Mouse (Mus musculus) MEL (cell line): ENCODE measurements around the gene Adcy10. TPM values are rescaled to one million over a fixed set of nuclear protein-coding genes. Genes with fewer than 3 reads are reported as not detected.
A peak's percentile ranks its signal among the peaks of the same experiment; 100 is the strongest.

Experiments
- DNase-seq: peaks from one replicate; pipeline ENCODE4 v3.0.0; 2011; ENCODE audit warnings: low read depth, low spot score
- H3K27ac ChIP-seq: 2 replicates; pipeline ENCODE4 v1.5.1; 2012; ENCODE audit warnings: low read depth, mild to moderate bottlenecking, control low read depth, low read length, moderate library complexity; ENCODE audit not compliant: control insufficient read depth
- H3K27me3 ChIP-seq, 2 experiments: fragments of 150-350 bp in 1 of 2; sonication (generic) in 1 of 2; 2 replicates each; pipeline ENCODE4 v1.6.1; 2012; ENCODE audit warnings: low read length in 2 of 2, mild to moderate bottlenecking in 2 of 2, improper control_type of control experiment in 1 of 2, moderate library complexity in 1 of 2; ENCODE audit not compliant: insufficient read depth in 2 of 2, control insufficient read depth in 1 of 2
- H3K36me3 ChIP-seq, 2 experiments: 2 replicates each; pipeline ENCODE4 v1.6.1; 2012 to 2014; ENCODE audit warnings: low read length in 2 of 2, improper control_type of control experiment in 1 of 2, inconsistent platforms in 1 of 2, mild to moderate bottlenecking in 1 of 2; ENCODE audit not compliant: insufficient read depth in 2 of 2, control insufficient read depth in 1 of 2
- H3K4me1 ChIP-seq, 2 experiments: fragments of 150-350 bp in 1 of 2; sonication (generic) in 1 of 2; 2 replicates each; pipeline ENCODE4 v1.6.1; 2012; ENCODE audit warnings: low read length in 2 of 2, improper control_type of control experiment in 1 of 2, mild to moderate bottlenecking in 1 of 2; ENCODE audit not compliant: insufficient read depth in 2 of 2, control insufficient read depth in 1 of 2
- H3K4me3 ChIP-seq, 2 experiments: fragments of 150-350 bp in 1 of 2; sonication (generic) in 1 of 2; 2 replicates each; pipeline ENCODE4 v1.5.1; 2012; ENCODE audit warnings: low read depth in 2 of 2, low read length in 2 of 2, mild to moderate bottlenecking in 2 of 2, moderate library complexity in 2 of 2, control low read depth in 1 of 2, improper control_type of control experiment in 1 of 2; ENCODE audit not compliant: control insufficient read depth in 1 of 2, insufficient read depth in 1 of 2
- H3K79me2 ChIP-seq: 2 replicates; pipeline ENCODE4 v1.6.1; 2012; ENCODE audit warnings: mild to moderate bottlenecking, low read length, moderate library complexity; ENCODE audit not compliant: control insufficient read depth, poor library complexity, insufficient read depth
- H3K9ac ChIP-seq: 2 replicates; pipeline ENCODE4 v1.6.1; 2012; ENCODE audit warnings: low read depth, mild to moderate bottlenecking, control low read depth, low read length, moderate library complexity; ENCODE audit not compliant: control insufficient read depth, poor library complexity, severe bottlenecking
- H3K9me3 ChIP-seq: fragments of 150-350 bp; sonication (generic); replicated peaks from 2 replicates; pipeline ENCODE4 v1.6.1; 2012; ENCODE audit warnings: mild to moderate bottlenecking, low read length, improper control_type of control experiment, moderate library complexity; ENCODE audit not compliant: insufficient read depth
- CHD1 ChIP-seq: IDR thresholded peaks from 2 replicates; pipeline ENCODE4 v1.6.1; 2012; ENCODE audit warnings: low read depth, mild to moderate bottlenecking, inconsistent platforms, low read length, improper control_type of control experiment
- CHD2 ChIP-seq: IDR thresholded peaks from 2 replicates; pipeline ENCODE4 v1.6.1; 2011; ENCODE audit warnings: low read length, improper control_type of control experiment
- CTCF ChIP-seq, 3 experiments: IDR thresholded peaks in 2 of 3; conservative IDR thresholded peaks in 1 of 3; 2 replicates each; pipeline ENCODE4 v1.5.1; 2011 to 2012; ENCODE audit warnings: low read length in 3 of 3, low read depth in 2 of 3, mild to moderate bottlenecking in 2 of 3, improper control_type of control experiment in 1 of 3, inconsistent platforms in 1 of 3, mixed read lengths in 1 of 3, moderate library complexity in 1 of 3; ENCODE audit not compliant: control insufficient read depth in 1 of 3, insufficient read depth in 1 of 3, poor library complexity in 1 of 3, severe bottlenecking in 1 of 3
- ELF1 ChIP-seq: IDR thresholded peaks from 2 replicates; pipeline ENCODE4 v1.6.1; 2014; ENCODE audit warnings: low read depth, mild to moderate bottlenecking, inconsistent platforms, low read length, improper control_type of control experiment, moderate library complexity
- EP300 ChIP-seq, 2 experiments: IDR thresholded peaks; 2 replicates each; pipeline ENCODE4 v1.6.1; 2011; ENCODE audit warnings: improper control_type of control experiment in 2 of 2, low read length in 2 of 2, low read depth in 1 of 2, mild to moderate bottlenecking in 1 of 2
- HCFC1 ChIP-seq: IDR thresholded peaks from 2 replicates; pipeline ENCODE4 v1.6.1; 2012; ENCODE audit warnings: low read depth, mild to moderate bottlenecking, inconsistent platforms, low read length, improper control_type of control experiment, moderate library complexity
- MAFK ChIP-seq: IDR thresholded peaks from 2 replicates; pipeline ENCODE4 v1.6.1; 2011; ENCODE audit warnings: low read depth, mild to moderate bottlenecking, low read length, improper control_type of control experiment, borderline replicate concordance
- MAZ ChIP-seq: IDR thresholded peaks from 2 replicates; pipeline ENCODE4 v1.6.1; 2012; ENCODE audit warnings: low read depth, mild to moderate bottlenecking, inconsistent platforms, low read length, improper control_type of control experiment
- MEF2A ChIP-seq: IDR thresholded peaks from 2 replicates; pipeline ENCODE4 v1.6.1; 2014; ENCODE audit warnings: low read depth, mild to moderate bottlenecking, inconsistent platforms, low read length, improper control_type of control experiment; ENCODE audit not compliant: poor library complexity, insufficient replicate concordance, severe bottlenecking; ENCODE audit errors: extremely low read depth
- NELFE ChIP-seq: IDR thresholded peaks from 2 replicates; pipeline ENCODE4 v1.6.1; 2011; ENCODE audit warnings: low read depth, low read length, improper control_type of control experiment
- NRF1 ChIP-seq: IDR thresholded peaks from 2 replicates; pipeline ENCODE4 v1.6.1; 2014; ENCODE audit warnings: low read depth, mild to moderate bottlenecking, inconsistent platforms, low read length, improper control_type of control experiment, moderate library complexity; ENCODE audit not compliant: poor library complexity, insufficient read depth, severe bottlenecking
- POLR2A ChIP-seq, 2 experiments: IDR thresholded peaks; 2 replicates each; pipeline ENCODE4 v1.6.1; 2011 to 2012; ENCODE audit warnings: low read length in 2 of 2, mild to moderate bottlenecking in 2 of 2, control low read depth in 1 of 2, improper control_type of control experiment in 1 of 2, low read depth in 1 of 2, moderate library complexity in 1 of 2; ENCODE audit not compliant: control insufficient read depth in 1 of 2, insufficient read depth in 1 of 2, poor library complexity in 1 of 2
- POLR2AphosphoS2 ChIP-seq: IDR thresholded peaks from 2 replicates; pipeline ENCODE4 v1.6.1; 2011; ENCODE audit warnings: low read length, improper control_type of control experiment
- POLR2AphosphoS5 ChIP-seq: IDR thresholded peaks from 2 replicates; pipeline ENCODE4 v1.6.1; 2012; ENCODE audit warnings: low read depth, borderline replicate concordance, mild to moderate bottlenecking, inconsistent platforms, low read length, moderate library complexity, mixed read lengths
- TAL1 ChIP-seq: IDR thresholded peaks from 2 replicates; pipeline ENCODE4 v1.6.1; 2012; ENCODE audit warnings: mild to moderate bottlenecking, inconsistent platforms, low read length, moderate library complexity, mixed read lengths
- TBP ChIP-seq: IDR thresholded peaks from 2 replicates; pipeline ENCODE4 v1.8.0; 2011; ENCODE audit warnings: low read depth, low read length, improper control_type of control experiment
- UBTF ChIP-seq: IDR thresholded peaks from 2 replicates; pipeline ENCODE4 v1.6.1; 2012; ENCODE audit warnings: low read depth, mild to moderate bottlenecking, inconsistent platforms, low read length, improper control_type of control experiment, moderate library complexity, borderline replicate concordance; ENCODE audit not compliant: insufficient read depth
- ZC3H11A ChIP-seq: IDR thresholded peaks from 2 replicates; pipeline ENCODE4 v1.6.1; 2012; ENCODE audit warnings: low read depth, mild to moderate bottlenecking, inconsistent platforms, low read length, improper control_type of control experiment
- ZKSCAN1 ChIP-seq: IDR thresholded peaks from 2 replicates; pipeline ENCODE4 v1.6.1; 2012; ENCODE audit warnings: low read depth, mild to moderate bottlenecking, inconsistent platforms, low read length, improper control_type of control experiment, moderate library complexity
- ZMIZ1 ChIP-seq: IDR thresholded peaks from 2 replicates; pipeline ENCODE4 v1.6.1; 2012; ENCODE audit warnings: low read depth, mild to moderate bottlenecking, inconsistent platforms, low read length, improper control_type of control experiment, moderate library complexity
- ZNF384 ChIP-seq: IDR thresholded peaks from 2 replicates; pipeline ENCODE4 v1.6.1; 2012; ENCODE audit warnings: low read depth, mild to moderate bottlenecking, inconsistent platforms, low read length, improper control_type of control experiment
- polyA plus RNA-seq, 2 experiments: library from polyadenylated mRNA; stranded (reverse) in 1 of 2; unstranded in 1 of 2; fragments of >175 nt in 1 of 2; fragments of >200 nt in 1 of 2; gene quantifications; 2 replicates each; pipeline versions ENCODE4 v1.2.1 to v1.2.4; 2012; ENCODE audit warnings: low replicate concordance in 2 of 2, low read depth in 1 of 2; ENCODE audit not compliant: insufficient read length in 2 of 2, insufficient read depth in 1 of 2, missing spikeins in 1 of 2
- total RNA-seq: library from RNA; depleted of rRNA; stranded (reverse); fragments of 300-350 nt; gene quantifications from 2 replicates; pipeline ENCODE4 v1.2.3, GENCODE M21; 2012

Adcy10 gene
- total and polyA plus RNA-seq, 3 experiments: not detected

- peak; percentile 71 for DNase-seq
- Histone ChIP-seq H3K27me3 (no peaks in the 10 kb centered on the region), H3K9me3 (no peaks in the 10 kb centered on the region), H3K9ac (peak overlapping the region; percentile 93), H3K4me1 (peaks cover 7 to 10% of the 10 kb centered on the region in 2 experiments), H3K79me2 (peaks cover 40% of the 10 kb centered on the region), H3K4me3 (peak overlapping the region; percentile 93 to 96), H3K27ac (peak overlapping the region; percentile 49), H3K36me3 (peaks cover 0 to 13% of the 10 kb centered on the region in 2 experiments; a peak in 2 of 4 replicates)
- peak; percentile 68; the same call in 1 of the 2 replicates for TF ChIP-seq ZNF384
- no peak for TF ChIP-seq UBTF
- no peak for TF ChIP-seq ZKSCAN1
- TF ChIP-seq EP300 (IDR thresholded peaks at IDR 0.05; ENCODE audit: low read depth in 1 of 2, low read length in 2 of 2): peak in 1 of 2 experiments; percentile 14; a peak in 1 of 4 replicates
- no peak for TF ChIP-seq MAFK
- no peak for TF ChIP-seq NELFE
- no peak for TF ChIP-seq ELF1
- TF ChIP-seq CHD2: 0 out of 2 replicates have a peak, but pooled peaks have one; percentile 21
Observed at GRCm38 (mm10) chr1:165459041-165459502, 25.9 kb upstream of the Adcy10 start.

GRCm38 (mm10) chr1:165459503-165460181, 25.3 kb upstream of the Adcy10 start:
- H3K9me3 ChIP-seq: no peaks in the 10 kb centered on the region
- H3K27ac ChIP-seq: peak overlapping the region; percentile 49
- TF ChIP-seq MEF2A: no peak
- TF ChIP-seq CHD1: 0 out of 2 replicates have a peak, but pooled peaks have one; percentile 11
- peak; percentile 73 for DNase-seq
- peaks cover 40% of the 10 kb centered on the region for H3K79me2 ChIP-seq
- H3K36me3 ChIP-seq: peaks cover 0 to 13% of the 10 kb centered on the region in 2 experiments; a peak in 2 of 4 replicates
- H3K4me3 ChIP-seq: peak overlapping the region; percentile 93 to 96
- peaks cover 7 to 10% of the 10 kb centered on the region in 2 experiments for H3K4me1 ChIP-seq
- peak overlapping the region; percentile 93 for H3K9ac ChIP-seq
- H3K27me3 ChIP-seq: no peaks in the 10 kb centered on the region

- peak within 1 kb of the TSS; percentile 93 for H3K9ac ChIP-seq
- H3K27me3 ChIP-seq: no peaks in the 10 kb centered on the region
- H3K36me3 ChIP-seq: peaks cover 0 to 13% of the 10 kb centered on the region in 2 experiments; a peak in 2 of 4 replicates
- peak within 1 kb of the TSS; percentile 94 for H3K27ac ChIP-seq
- DNase-seq: peak; percentile 97
- peaks cover 38% of the 10 kb centered on the region for H3K79me2 ChIP-seq
- no peaks in the 10 kb centered on the region for H3K9me3 ChIP-seq
- peak within 1 kb of the TSS; percentile 93 to 96 for H3K4me3 ChIP-seq
- peaks cover 7 to 10% of the 10 kb centered on the region in 2 experiments for H3K4me1 ChIP-seq
- TF ChIP-seq HCFC1 (peak; percentile 80), TBP (peak; percentile 55; the same call in 1 of the 2 replicates), UBTF (no peak), POLR2AphosphoS2 (peak; percentile 52), POLR2A (IDR thresholded peaks at IDR 0.05; ENCODE audit: control insufficient read depth in 1 of 2, insufficient read depth in 1 of 2, low read depth in 1 of 2, low read length in 2 of 2, poor library complexity in 1 of 2) (peak; percentile 68 to 83), CTCF (IDR thresholded peaks at IDR 0.05 in 2 of 3, conservative IDR thresholded peaks at IDR 0.05 in 1 of 3; ENCODE audit: control insufficient read depth in 1 of 3, insufficient read depth in 1 of 3, low read depth in 2 of 3, low read length in 3 of 3, poor library complexity in 1 of 3, severe bottlenecking in 1 of 3) (peak in 1 of 3 experiments; percentile 21; a peak in 1 of 6 replicates), EP300 (IDR thresholded peaks at IDR 0.05; ENCODE audit: low read depth in 1 of 2, low read length in 2 of 2) (0 out of 4 replicates have a peak, but pooled peaks of 1 of the 2 experiments have one; percentile 31), NRF1 (no peak), POLR2AphosphoS5 (no peak), MAZ (peak; percentile 99), ZMIZ1 (peak; percentile 91; the same call in 1 of the 2 replicates), NELFE (peak; percentile 83), MEF2A (peak; percentile 23; the same call in 1 of the 2 replicates), TAL1 (no peak), ZC3H11A (no peak), ZNF384 (no peak), CHD1 (no peak)
Observed at GRCm38 (mm10) chr1:165460360-165460800, 24.6 kb upstream of the Adcy10 start, which contains the start of the genes Dcaf6 and Mpc2. Gene Dcaf6, minus strand, starts transcription at chr1:165460475. Gene Mpc2, plus strand, starts transcription at chr1:165460637.
